Mouse (Mus musculus) embryonic facial prominence, embryonic 12.5 days (tissue): ENCODE results near the gene Prss23. TPM values are rescaled to one million over a fixed set of nuclear protein-coding genes. Genes with fewer than 3 reads are reported as not detected.

Experiments used
- ATAC-seq: fragments of 200-750 bp; cut with Nextera tagmentation; 2 replicates; pipeline ENCODE4 v1.8.0; 2017; ENCODE audit not compliant: insufficient number of reproducible peaks, insufficient read depth, low FRiP score, low TSS enrichment
- H3K27ac ChIP-seq: fragments of 300-500 bp; sonication (generic); 2 replicates; pipeline ENCODE4 v1.5.1; 2016; ENCODE audit warnings: mild to moderate bottlenecking
- H3K27me3 ChIP-seq: fragments of 300-500 bp; sonication (generic); 2 replicates; pipeline ENCODE4 v1.6.1; 2016; ENCODE audit warnings: mild to moderate bottlenecking, moderate library complexity
- H3K36me3 ChIP-seq: fragments of 300-500 bp; sonication (generic); 2 replicates; pipeline ENCODE4 v1.6.1; 2016; ENCODE audit warnings: mild to moderate bottlenecking
- H3K4me1 ChIP-seq: fragments of 300-500 bp; sonication (generic); 2 replicates; pipeline ENCODE4 v1.6.1; 2016
- H3K4me2 ChIP-seq: fragments of 300-500 bp; sonication (generic); replicated peaks from 2 replicates; pipeline ENCODE4 v1.6.1; 2016; ENCODE audit warnings: mild to moderate bottlenecking, moderate library complexity
- H3K4me3 ChIP-seq: fragments of 300-500 bp; sonication (generic); 2 replicates; pipeline ENCODE4 v1.5.1; 2016; ENCODE audit warnings: mild to moderate bottlenecking
- H3K9ac ChIP-seq: fragments of 300-500 bp; sonication (generic); 2 replicates; pipeline ENCODE4 v1.6.1; 2016; ENCODE audit warnings: mild to moderate bottlenecking, moderate library complexity
- H3K9me3 ChIP-seq: fragments of 300-500 bp; sonication (generic); 2 replicates; pipeline ENCODE4 v1.6.1; 2016; ENCODE audit warnings: mild to moderate bottlenecking, moderate library complexity
- WGBS: fragments of 180-500 bp; shearing (Covaris S2); methylation state at CpG from one replicate; pipeline ENCODE4 v1.1.7; 2016; 5-methylcytosine and 5-hydroxymethylcytosine counted together
- polyA plus RNA-seq: library from polyadenylated mRNA; unstranded; fragments of >200 nt; fragmentation: Nextera tagmentation; extraction: Ambion mirVana; gene quantifications from 2 replicates; pipeline ENCODE4 v1.2.1, GENCODE M21; 2016

Gene Prss23
- 74.5 and 81.4 TPM in 2 replicates for polyA plus RNA-seq

GRCm38 (mm10) chr7:89526731-89527429, at the start of gene Prss23:
Gene Prss23 (minus strand): TSS chr7:89527187.
- Histone ChIP-seq H3K4me1 (peaks cover 18% of the 10 kb centered on the region; the same call in 1 of the 2 replicates), H3K27ac (peak within 1 kb of the TSS; percentile 74), H3K36me3 (no peaks in the 10 kb centered on the region), H3K27me3 (no peaks in the 10 kb centered on the region), H3K4me3 (no peak within 1 kb of the TSS), H3K9ac (no peak within 1 kb of the TSS), H3K4me2 (peak within 1 kb of the TSS; percentile 19; the same call in 1 of the 2 replicates), H3K9me3 (no peaks in the 10 kb centered on the region)
- WGBS, result 27% methylated on average over 16 of the region's 16 CpGs
- ATAC-seq, result no peak

- no peak for ATAC-seq
- 88% methylated on average over 3 of the region's 3 CpGs for WGBS
- no peaks in the 10 kb centered on the region for H3K4me1 ChIP-seq
- H3K27ac ChIP-seq, result no peak overlapping the region
- H3K36me3 ChIP-seq, result no peaks in the 10 kb centered on the region
- no peaks in the 10 kb centered on the region for H3K9me3 ChIP-seq
- no peak overlapping the region for H3K4me2 ChIP-seq
- no peak overlapping the region for H3K4me3 ChIP-seq
- H3K27me3 ChIP-seq, result no peaks in the 10 kb centered on the region
- H3K9ac ChIP-seq, result no peak overlapping the region
Measured at GRCm38 (mm10) chr7:89576127-89576526, 49.1 kb upstream of the Prss23 start.

GRCm38 (mm10) chr7:89564569-89564968, 37.6 kb upstream of the Prss23 start:
- 98% methylated on average over 2 of the region's 2 CpGs for WGBS
- Histone ChIP-seq H3K36me3 (no peaks in the 10 kb centered on the region), H3K9me3 (no peaks in the 10 kb centered on the region), H3K4me2 (no peak overlapping the region), H3K4me3 (no peak overlapping the region), H3K27me3 (no peaks in the 10 kb centered on the region), H3K4me1 (no peaks in the 10 kb centered on the region), H3K27ac (no peak overlapping the region), H3K9ac (no peak overlapping the region)
- ATAC-seq, result no peak

GRCm38 (mm10) chr7:89563501-89563900, 36.5 kb upstream of the Prss23 start:
- WGBS, result 89% methylated on average over 2 of the region's 2 CpGs
- Histone ChIP-seq H3K4me1 (peaks cover 2% of the 10 kb centered on the region; the same call in 1 of the 2 replicates), H3K9ac (no peak overlapping the region), H3K4me3 (no peak overlapping the region), H3K27me3 (no peaks in the 10 kb centered on the region), H3K9me3 (no peaks in the 10 kb centered on the region), H3K27ac (no peak overlapping the region), H3K36me3 (no peaks in the 10 kb centered on the region), H3K4me2 (no peak overlapping the region)
- no peak for ATAC-seq

GRCm38 (mm10) chr7:89562140-89562539, 35.2 kb upstream of the Prss23 start:
- no peak overlapping the region for H3K27ac ChIP-seq
- H3K9me3 ChIP-seq, result no peaks in the 10 kb centered on the region
- no peak for ATAC-seq
- WGBS, result 84% methylated on average over 2 of the region's 2 CpGs
- peaks cover 6% of the 10 kb centered on the region; the same call in 1 of the 2 replicates for H3K4me1 ChIP-seq
- no peak overlapping the region for H3K4me2 ChIP-seq
- no peaks in the 10 kb centered on the region for H3K27me3 ChIP-seq
- H3K9ac ChIP-seq, result no peak overlapping the region
- no peak overlapping the region for H3K4me3 ChIP-seq
- H3K36me3 ChIP-seq, result no peaks in the 10 kb centered on the region

GRCm38 (mm10) chr7:89560939-89561338, 34.0 kb upstream of the Prss23 start:
- Histone ChIP-seq H3K27me3 (no peaks in the 10 kb centered on the region), H3K4me2 (no peak overlapping the region), H3K4me1 (peaks cover 6% of the 10 kb centered on the region; the same call in 1 of the 2 replicates), H3K4me3 (no peak overlapping the region), H3K9ac (no peak overlapping the region), H3K36me3 (no peaks in the 10 kb centered on the region), H3K27ac (no peak overlapping the region), H3K9me3 (no peaks in the 10 kb centered on the region)
- ATAC-seq, result no peak
- WGBS, result 77% methylated on average over 3 of the region's 3 CpGs

- Histone ChIP-seq H3K4me1 (peaks cover 6% of the 10 kb centered on the region; the same call in 1 of the 2 replicates), H3K36me3 (no peaks in the 10 kb centered on the region), H3K4me2 (no peak overlapping the region), H3K9me3 (no peaks in the 10 kb centered on the region), H3K27ac (no peak overlapping the region), H3K4me3 (no peak overlapping the region), H3K9ac (no peak overlapping the region), H3K27me3 (no peaks in the 10 kb centered on the region)
- WGBS, result 80% methylated on average over 4 of the region's 4 CpGs
- ATAC-seq, result no peak
Measured at GRCm38 (mm10) chr7:89559633-89560032, 32.6 kb upstream of the Prss23 start.

GRCm38 (mm10) chr7:89559105-89559504, 32.1 kb upstream of the Prss23 start:
- WGBS, result 84% methylated on average over 4 of the region's 4 CpGs
- peaks cover 6% of the 10 kb centered on the region; the same call in 1 of the 2 replicates for H3K4me1 ChIP-seq
- H3K4me2 ChIP-seq, result no peak overlapping the region
- no peaks in the 10 kb centered on the region for H3K27me3 ChIP-seq
- no peaks in the 10 kb centered on the region for H3K9me3 ChIP-seq
- no peak for ATAC-seq
- no peaks in the 10 kb centered on the region for H3K36me3 ChIP-seq
- H3K9ac ChIP-seq, result no peak overlapping the region
- no peak overlapping the region for H3K4me3 ChIP-seq
- no peak overlapping the region for H3K27ac ChIP-seq

GRCm38 (mm10) chr7:89558446-89559039, 31.6 kb upstream of the Prss23 start:
- Histone ChIP-seq H3K27ac (no peak overlapping the region), H3K4me1 (peaks cover 6% of the 10 kb centered on the region; the same call in 1 of the 2 replicates), H3K9me3 (no peaks in the 10 kb centered on the region), H3K4me2 (no peak overlapping the region), H3K36me3 (no peaks in the 10 kb centered on the region), H3K27me3 (no peaks in the 10 kb centered on the region), H3K4me3 (no peak overlapping the region), H3K9ac (no peak overlapping the region)
- no peak for ATAC-seq
- WGBS, result 60% methylated on average over 11 of the region's 11 CpGs

- Histone ChIP-seq H3K9ac (no peak overlapping the region), H3K4me1 (peaks cover 6% of the 10 kb centered on the region; the same call in 1 of the 2 replicates), H3K4me3 (no peak overlapping the region), H3K4me2 (no peak overlapping the region), H3K36me3 (no peaks in the 10 kb centered on the region), H3K27ac (no peak overlapping the region), H3K9me3 (no peaks in the 10 kb centered on the region), H3K27me3 (no peaks in the 10 kb centered on the region)
- WGBS, result 77% methylated on average over 5 of the region's 5 CpGs
- ATAC-seq, result no peak
Measured at GRCm38 (mm10) chr7:89557056-89557455, 30.1 kb upstream of the Prss23 start.

GRCm38 (mm10) chr7:89556652-89557051, 29.7 kb upstream of the Prss23 start:
- Histone ChIP-seq H3K4me2 (no peak overlapping the region), H3K36me3 (no peaks in the 10 kb centered on the region), H3K4me1 (peaks cover 6% of the 10 kb centered on the region; the same call in 1 of the 2 replicates), H3K4me3 (no peak overlapping the region), H3K9me3 (no peaks in the 10 kb centered on the region), H3K9ac (no peak overlapping the region), H3K27me3 (no peaks in the 10 kb centered on the region), H3K27ac (no peak overlapping the region)
- ATAC-seq, result no peak
- 71% methylated on average over 4 of the region's 4 CpGs for WGBS

GRCm38 (mm10) chr7:89555170-89555569, 28.2 kb upstream of the Prss23 start:
- no peaks in the 10 kb centered on the region for H3K27me3 ChIP-seq
- H3K4me3 ChIP-seq, result no peak overlapping the region
- peaks cover 6% of the 10 kb centered on the region; the same call in 1 of the 2 replicates for H3K4me1 ChIP-seq
- no peak overlapping the region for H3K9ac ChIP-seq
- no peak for ATAC-seq
- 66% methylated on average over 4 of the region's 4 CpGs for WGBS
- no peak overlapping the region for H3K27ac ChIP-seq
- no peaks in the 10 kb centered on the region for H3K36me3 ChIP-seq
- no peak overlapping the region for H3K4me2 ChIP-seq
- H3K9me3 ChIP-seq, result no peaks in the 10 kb centered on the region
